Mouse (Mus musculus) neural tube, embryonic 12.5 days (tissue): ENCODE measurements around the gene Pde7b. TPM values are rescaled to one million over a fixed set of nuclear protein-coding genes. Genes with fewer than 3 reads are reported as not detected.
A peak's percentile ranks its signal among the peaks of the same experiment; 100 is the strongest.

Source experiments
- ATAC-seq: fragments of 200-750 bp; cut with Nextera tagmentation; 2 replicates; pipeline ENCODE4 v1.8.0; 2017; ENCODE audit warnings: low read depth, mild to moderate bottlenecking, moderate TSS enrichment, moderate library complexity; ENCODE audit not compliant: low FRiP score
- H3K27ac ChIP-seq: fragments of 300-500 bp; sonication (generic); 2 replicates; pipeline ENCODE4 v1.5.1; 2016
- H3K27me3 ChIP-seq: fragments of 300-500 bp; sonication (generic); replicated peaks from 2 replicates; pipeline ENCODE4 v1.6.1; 2016; ENCODE audit warnings: mild to moderate bottlenecking
- H3K36me3 ChIP-seq: fragments of 300-500 bp; sonication (generic); 2 replicates; pipeline ENCODE4 v1.6.1; 2016; ENCODE audit warnings: mild to moderate bottlenecking
- H3K4me1 ChIP-seq: fragments of 300-500 bp; sonication (generic); 2 replicates; pipeline ENCODE4 v1.6.1; 2016
- H3K4me2 ChIP-seq: fragments of 300-500 bp; sonication (generic); replicated peaks from 2 replicates; pipeline ENCODE4 v1.6.1; 2016; ENCODE audit warnings: mild to moderate bottlenecking
- H3K4me3 ChIP-seq: fragments of 300-500 bp; sonication (generic); 2 replicates; pipeline ENCODE4 v1.5.1; 2016
- H3K9ac ChIP-seq: fragments of 300-500 bp; sonication (generic); 2 replicates; pipeline ENCODE4 v1.6.1; 2016; ENCODE audit warnings: mild to moderate bottlenecking
- H3K9me3 ChIP-seq: fragments of 300-500 bp; sonication (generic); 2 replicates; pipeline ENCODE4 v1.6.1; 2016; ENCODE audit warnings: mild to moderate bottlenecking
- WGBS: fragments of 180-500 bp; shearing (Covaris S2); methylation state at CpG from one replicate; pipeline ENCODE4 v1.1.7; 2016; 5-methylcytosine and 5-hydroxymethylcytosine counted together
- polyA plus RNA-seq: library from polyadenylated mRNA; unstranded; fragments of >200 nt; fragmentation: Nextera tagmentation; extraction: Ambion mirVana; gene quantifications from 2 replicates; pipeline ENCODE4 v1.2.1, GENCODE M21; 2016

The Pde7b gene
- polyA plus RNA-seq, 1 experiment from 2014 or later: 3.5 TPM

- no peaks in the 10 kb centered on the region for H3K36me3 ChIP-seq
- no peaks in the 10 kb centered on the region for H3K27me3 ChIP-seq
- no peak overlapping the region for H3K27ac ChIP-seq
- H3K4me3 ChIP-seq: no peak overlapping the region
- 89% methylated on average over 5 of the region's 5 CpGs for WGBS
- no peaks in the 10 kb centered on the region for H3K9me3 ChIP-seq
- H3K4me1 ChIP-seq: no peaks in the 10 kb centered on the region
- H3K9ac ChIP-seq: no peak overlapping the region
- ATAC-seq: no peak
- no peak overlapping the region for H3K4me2 ChIP-seq
Measured at GRCm38 (mm10) chr10:20567684-20568236, 157.1 kb downstream of the Pde7b start.

GRCm38 (mm10) chr10:20556477-20556876 is 168.4 kb downstream of the Pde7b start:
- no peaks in the 10 kb centered on the region for H3K9me3 ChIP-seq
- no peak overlapping the region for H3K27ac ChIP-seq
- ATAC-seq: no peak
- H3K9ac ChIP-seq: no peak overlapping the region
- H3K4me2 ChIP-seq: no peak overlapping the region
- no peaks in the 10 kb centered on the region for H3K4me1 ChIP-seq
- no peaks in the 10 kb centered on the region for H3K27me3 ChIP-seq
- WGBS: 80% methylated on average over 7 of the region's 7 CpGs
- H3K4me3 ChIP-seq: no peak overlapping the region
- H3K36me3 ChIP-seq: no peaks in the 10 kb centered on the region

GRCm38 (mm10) chr10:20551341-20551740 is 173.5 kb downstream of the Pde7b start:
- Histone ChIP-seq H3K4me3 (no peak overlapping the region), H3K27ac (no peak overlapping the region), H3K36me3 (no peaks in the 10 kb centered on the region), H3K9me3 (no peaks in the 10 kb centered on the region), H3K4me2 (no peak overlapping the region), H3K4me1 (peaks cover 15% of the 10 kb centered on the region), H3K27me3 (no peaks in the 10 kb centered on the region), H3K9ac (no peak overlapping the region)
- no peak for ATAC-seq

- no peak for ATAC-seq
- H3K4me1 ChIP-seq: peaks cover 15% of the 10 kb centered on the region
- H3K4me3 ChIP-seq: no peak overlapping the region
- no peak overlapping the region for H3K27ac ChIP-seq
- no peak overlapping the region for H3K4me2 ChIP-seq
- H3K9ac ChIP-seq: no peak overlapping the region
- 77% methylated on average over 3 of the region's 3 CpGs for WGBS
- H3K36me3 ChIP-seq: no peaks in the 10 kb centered on the region
- no peaks in the 10 kb centered on the region for H3K27me3 ChIP-seq
- no peaks in the 10 kb centered on the region for H3K9me3 ChIP-seq
Measured at GRCm38 (mm10) chr10:20550771-20551170, 174.1 kb downstream of the Pde7b start.

- 73% methylated on average over 5 of the region's 5 CpGs for WGBS
- Histone ChIP-seq H3K9ac (no peak overlapping the region), H3K27me3 (no peaks in the 10 kb centered on the region), H3K4me3 (no peak overlapping the region), H3K9me3 (no peaks in the 10 kb centered on the region), H3K36me3 (no peaks in the 10 kb centered on the region), H3K27ac (no peak overlapping the region), H3K4me2 (no peak overlapping the region), H3K4me1 (peaks cover 15% of the 10 kb centered on the region)
- no peak for ATAC-seq
Measured at GRCm38 (mm10) chr10:20550161-20550560, 174.7 kb downstream of the Pde7b start.

- ATAC-seq: peak; percentile 54; the same call in 1 of the 2 replicates
- Histone ChIP-seq H3K9ac (no peak overlapping the region), H3K9me3 (no peaks in the 10 kb centered on the region), H3K4me1 (peaks cover 15% of the 10 kb centered on the region), H3K4me3 (peak overlapping the region; percentile 28; the same call in 1 of the 2 replicates), H3K36me3 (no peaks in the 10 kb centered on the region), H3K27ac (no peak overlapping the region), H3K27me3 (no peaks in the 10 kb centered on the region), H3K4me2 (peak overlapping the region; percentile 60)
- 11% methylated on average over 13 of the region's 13 CpGs for WGBS
Measured at GRCm38 (mm10) chr10:20548833-20549710, 175.8 kb downstream of the Pde7b start.

GRCm38 (mm10) chr10:20547951-20548551 is 176.8 kb downstream of the Pde7b start:
- peak overlapping the region; percentile 60 for H3K4me2 ChIP-seq
- peak overlapping the region; percentile 28 for H3K4me3 ChIP-seq
- H3K27ac ChIP-seq: no peak overlapping the region
- peak overlapping the region; percentile 53 for H3K9ac ChIP-seq
- ATAC-seq: peak; percentile 77
- H3K27me3 ChIP-seq: no peaks in the 10 kb centered on the region
- H3K36me3 ChIP-seq: no peaks in the 10 kb centered on the region
- H3K9me3 ChIP-seq: no peaks in the 10 kb centered on the region
- WGBS: 3% methylated on average over 19 of the region's 19 CpGs
- H3K4me1 ChIP-seq: peaks cover 15% of the 10 kb centered on the region

- Histone ChIP-seq H3K4me2 (no peak overlapping the region), H3K9ac (no peak overlapping the region), H3K36me3 (no peaks in the 10 kb centered on the region), H3K27me3 (no peaks in the 10 kb centered on the region), H3K4me3 (no peak overlapping the region), H3K4me1 (peaks cover 4% of the 10 kb centered on the region; the same call in 1 of the 2 replicates), H3K27ac (no peak overlapping the region), H3K9me3 (no peaks in the 10 kb centered on the region)
- 77% methylated on average over 3 of the region's 3 CpGs for WGBS
- ATAC-seq: no peak
Measured at GRCm38 (mm10) chr10:20543121-20543520, 181.8 kb downstream of the Pde7b start.

GRCm38 (mm10) chr10:20533811-20534210 is 191.1 kb downstream of the Pde7b start:
- Histone ChIP-seq H3K27me3 (no peaks in the 10 kb centered on the region), H3K4me2 (no peak overlapping the region), H3K36me3 (no peaks in the 10 kb centered on the region), H3K9me3 (no peaks in the 10 kb centered on the region), H3K9ac (no peak overlapping the region), H3K27ac (no peak overlapping the region), H3K4me3 (no peak overlapping the region), H3K4me1 (peaks cover 4% of the 10 kb centered on the region; the same call in 1 of the 2 replicates)
- no peak for ATAC-seq
- 72% methylated on average over 5 of the region's 5 CpGs for WGBS

GRCm38 (mm10) chr10:20531921-20532320 is 193.0 kb downstream of the Pde7b start:
- Histone ChIP-seq H3K9me3 (no peaks in the 10 kb centered on the region), H3K4me2 (no peak overlapping the region), H3K9ac (no peak overlapping the region), H3K27me3 (no peaks in the 10 kb centered on the region), H3K4me3 (no peak overlapping the region), H3K27ac (no peak overlapping the region), H3K36me3 (no peaks in the 10 kb centered on the region), H3K4me1 (peaks cover 8% of the 10 kb centered on the region; the same call in 1 of the 2 replicates)
- 87% methylated on average over 5 of the region's 5 CpGs for WGBS
- ATAC-seq: no peak

GRCm38 (mm10) chr10:20528544-20529411 is 196.1 kb downstream of the Pde7b start:
- H3K36me3 ChIP-seq: no peaks in the 10 kb centered on the region
- peak; percentile 84 for ATAC-seq
- 62% methylated on average over 20 of the region's 20 CpGs for WGBS
- H3K4me2 ChIP-seq: peak overlapping the region; percentile 16; the same call in 1 of the 2 replicates
- H3K27me3 ChIP-seq: no peaks in the 10 kb centered on the region
- H3K9me3 ChIP-seq: no peaks in the 10 kb centered on the region
- no peak overlapping the region for H3K4me3 ChIP-seq
- no peak overlapping the region for H3K27ac ChIP-seq
- no peak overlapping the region for H3K9ac ChIP-seq
- peaks cover 8% of the 10 kb centered on the region; the same call in 1 of the 2 replicates for H3K4me1 ChIP-seq
